Mouse (Mus musculus): ENCODE measurements around the gene Kat2a.

Kat2a gene

DNA sequence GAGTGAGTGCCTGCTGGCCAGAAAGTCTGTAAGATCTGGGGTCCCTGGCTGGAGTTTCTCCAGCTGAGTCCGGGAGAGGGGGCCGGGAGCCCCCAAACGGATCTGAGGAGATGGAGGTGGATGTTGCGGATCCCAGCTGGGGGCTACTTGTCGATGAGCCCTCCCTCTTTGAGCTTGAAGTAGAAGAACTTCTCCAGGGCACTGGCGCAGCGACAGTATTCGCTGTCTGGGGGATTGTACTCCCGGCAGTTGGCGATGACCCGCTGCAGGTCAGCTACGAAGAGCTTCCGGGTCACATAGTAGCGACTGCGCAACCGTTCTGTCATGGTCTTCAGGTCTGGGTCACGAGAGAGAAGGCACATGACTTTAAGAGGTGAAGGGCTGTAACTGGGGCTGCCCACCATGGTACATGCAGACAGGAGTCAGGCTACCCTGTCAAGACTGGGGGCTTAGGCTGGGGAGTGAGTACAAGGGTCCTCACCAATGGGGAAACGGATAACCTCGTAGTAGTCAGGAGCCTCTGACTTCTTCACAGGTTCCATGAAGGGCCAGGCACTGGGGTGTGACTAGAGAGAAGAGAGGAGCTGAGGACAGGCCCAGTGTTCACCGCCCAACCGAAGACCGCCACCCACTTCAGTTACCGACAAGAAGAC, 7.0 kb downstream of the Kat2a start:
- DNase-seq: no peak

DNA sequence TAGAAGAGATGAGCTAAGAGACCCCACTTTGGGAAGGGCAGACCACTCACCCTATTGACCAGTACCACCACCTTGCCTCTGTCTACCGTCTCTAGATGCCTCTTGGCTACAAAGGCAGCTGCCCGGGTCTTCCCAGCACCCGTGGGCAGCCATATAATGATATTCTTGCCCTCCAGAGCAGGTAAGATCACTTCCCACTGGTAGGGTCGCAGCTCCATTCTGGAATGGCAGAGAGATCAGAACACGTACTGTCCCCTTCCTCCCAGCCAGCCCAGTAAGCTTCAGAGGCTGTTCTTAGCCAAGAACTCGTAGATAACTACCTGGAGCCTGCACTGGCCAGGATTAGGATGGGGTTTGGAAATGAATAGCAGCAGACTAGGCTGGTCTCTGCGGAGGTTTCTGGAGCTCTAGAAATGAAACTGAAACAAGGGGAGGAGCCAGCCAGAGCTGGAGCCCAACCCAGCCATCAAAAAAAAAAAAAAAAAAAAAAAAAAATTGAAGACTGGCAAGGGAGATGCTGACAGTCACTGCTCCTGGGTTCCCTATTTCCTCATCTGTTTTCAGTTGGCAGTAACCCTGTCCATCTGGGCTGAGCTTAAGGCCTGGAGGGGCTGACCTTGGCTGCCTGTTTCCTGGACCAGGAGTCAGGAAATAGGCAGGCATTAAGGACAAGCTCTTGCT, 8.3 kb downstream of the Kat2a start, which contains the start of gene Dhx58:
Gene Dhx58, minus strand, starts transcription at position 421 of the 681 bp plus-strand sequence.
- DNase-seq: no peak

- DNase-seq: no peak
These were observed 8.9 kb downstream of the Kat2a start for GRCm38 (mm10) chr11:100703366-100703765.

DNA sequence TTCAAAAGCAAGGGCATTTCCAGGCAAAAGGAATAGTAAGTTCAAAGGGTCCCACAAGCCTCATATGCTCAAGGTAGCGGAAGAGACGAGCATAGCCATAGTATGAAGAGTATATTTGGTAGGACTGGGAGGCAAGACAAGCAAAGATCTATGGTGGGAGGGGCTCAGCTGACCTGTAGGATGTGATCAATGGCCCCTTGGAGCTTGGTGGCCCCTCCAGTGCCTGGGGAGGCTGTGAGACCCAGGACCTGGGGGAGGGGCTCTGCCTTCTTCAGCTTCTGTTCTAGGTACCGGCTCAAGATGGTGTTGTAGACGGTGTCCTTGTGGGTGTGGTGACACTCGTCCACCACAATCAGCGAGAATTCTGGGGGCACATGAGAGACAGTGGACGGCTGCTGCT, 9.4 kb downstream of the Kat2a start:
- no peak for DNase-seq

GRCm38 (mm10) chr11:100702081-100702851, 10.0 kb downstream of the Kat2a start:
- DNase-seq: peak; percentile 79

DNA sequence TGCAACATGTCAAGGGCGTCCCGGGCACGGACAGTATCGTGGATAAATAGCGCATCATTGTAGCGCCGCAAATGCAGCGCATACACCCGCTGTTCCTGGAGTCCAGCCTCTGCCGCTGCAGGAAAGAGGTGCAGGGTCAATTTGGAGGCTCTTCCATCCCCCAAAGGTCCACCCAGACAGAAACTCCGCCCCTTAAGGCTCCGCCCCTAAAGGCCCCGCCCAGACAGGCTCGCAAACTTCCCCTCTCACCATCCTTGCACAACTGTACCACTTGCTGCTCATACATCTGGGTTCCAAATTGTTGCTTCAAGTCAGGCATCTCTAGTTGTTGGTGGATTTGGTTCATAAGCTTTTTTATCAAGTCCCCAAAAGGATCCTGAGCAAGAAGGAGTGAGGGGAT, 11.0 kb downstream of the Kat2a start:
- DNase-seq: peak; percentile 71

- no peak for DNase-seq
These were observed 11.6 kb downstream of the Kat2a start for GRCm38 (mm10) chr11:100700710-100701109.

- no peak for DNase-seq
These were observed 14.3 kb downstream of the Kat2a start for GRCm38 (mm10) chr11:100697921-100698320.

GRCm38 (mm10) chr11:100694926-100695325, 17.3 kb downstream of the Kat2a start:
- DNase-seq: peak; percentile 86

DNA sequence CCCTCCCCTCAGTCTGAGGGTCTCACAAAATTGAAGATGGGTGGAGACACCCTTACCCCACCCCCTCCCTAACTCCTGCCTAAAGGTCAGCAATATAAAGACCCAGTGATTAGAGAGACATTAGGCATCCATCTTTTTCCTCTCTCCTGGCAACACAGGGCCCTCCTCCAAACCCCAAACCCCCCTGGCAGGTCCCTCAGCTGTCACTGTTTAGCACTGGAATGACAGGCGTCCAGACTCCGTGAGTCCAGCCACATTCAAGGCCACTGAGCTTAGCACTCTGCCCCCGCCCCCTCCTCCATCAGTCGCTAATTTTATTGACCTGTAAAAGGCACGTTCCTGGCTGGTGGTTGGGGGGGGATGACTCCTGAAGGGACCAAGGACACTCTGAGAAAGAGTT, 19.1 kb downstream of the Kat2a start:
- no peak for DNase-seq

- DNase-seq: peak; percentile 46
These were observed 20.1 kb downstream of the Kat2a start, which contains the start of gene Zfp385c for GRCm38 (mm10) chr11:100692164-100692616. TSS of gene Zfp385c (minus strand) at chr11:100692455.

GRCm38 (mm10) chr11:100690389-100690788, 21.9 kb downstream of the Kat2a start:
- no peak for DNase-seq

GRCm38 (mm10) chr11:100688443-100688842, 23.8 kb downstream of the Kat2a start:
- DNase-seq: no peak

DNA sequence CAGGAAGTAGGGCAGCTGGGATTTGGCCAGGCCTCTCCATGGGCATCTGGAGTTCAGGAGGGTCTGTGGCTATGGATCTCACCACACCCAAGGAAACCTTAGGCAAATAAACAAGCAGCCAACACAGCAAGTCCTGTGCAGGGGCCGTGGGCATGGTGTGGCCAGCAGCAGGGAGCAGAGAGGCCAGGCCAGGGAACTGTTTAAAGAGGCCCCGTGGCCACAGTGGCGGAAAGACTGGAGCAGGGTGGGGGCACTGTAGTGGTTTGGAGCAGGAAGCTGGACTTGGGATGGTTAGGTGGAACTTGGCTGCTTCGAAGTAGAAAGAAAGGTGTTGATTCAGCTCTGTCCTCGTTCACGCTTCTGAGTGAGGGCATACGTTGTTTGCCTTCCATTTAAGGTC, 25.0 kb downstream of the Kat2a start:
- DNase-seq: no peak

- DNase-seq: no peak
These were observed 26.9 kb downstream of the Kat2a start for GRCm38 (mm10) chr11:100685371-100685770.

- no peak for DNase-seq
These were observed 28.2 kb downstream of the Kat2a start for GRCm38 (mm10) chr11:100684084-100684483.

DNA sequence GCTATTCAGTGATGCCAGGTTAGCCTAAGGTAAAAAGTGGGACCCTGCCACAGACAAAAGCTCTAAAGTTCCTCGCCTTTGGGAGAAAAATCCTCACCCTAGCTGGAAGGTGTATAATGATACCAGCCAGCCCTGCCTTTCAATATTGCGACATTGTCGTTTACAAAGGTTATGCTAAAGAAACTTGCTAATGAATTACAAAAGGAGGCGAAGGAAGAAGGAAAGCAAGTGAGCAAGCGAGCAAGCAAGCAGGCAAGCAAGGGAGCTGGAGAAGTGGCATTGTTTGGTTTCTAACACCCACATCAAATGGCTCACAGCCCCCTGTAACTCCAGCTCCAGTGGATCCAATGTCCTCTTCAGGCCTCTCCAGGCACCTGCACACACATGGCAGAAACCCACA, 29.7 kb downstream of the Kat2a start:
- no peak for DNase-seq

DNA sequence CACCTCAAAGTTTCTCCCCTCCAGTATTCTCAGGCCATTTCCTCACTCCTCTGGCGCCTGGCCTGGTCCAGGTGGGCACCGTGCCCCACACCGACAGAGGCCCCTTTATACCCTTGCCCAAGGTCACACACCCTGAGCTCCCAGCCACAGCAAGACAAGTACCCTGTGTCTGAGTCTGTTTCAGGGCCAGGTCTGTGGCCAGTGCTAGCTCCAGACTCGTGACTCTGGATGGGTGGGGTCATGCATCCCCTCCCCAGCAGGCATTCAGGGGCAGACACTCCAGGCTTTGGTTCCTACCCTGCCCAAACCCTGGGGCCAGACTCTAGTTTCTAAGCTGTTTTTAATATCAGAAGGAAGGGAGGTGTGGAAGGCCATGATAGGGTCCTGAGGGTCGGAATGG, 30.4 kb downstream of the Kat2a start:
- DNase-seq: no peak

GRCm38 (mm10) chr11:100677810-100678209, 34.5 kb downstream of the Kat2a start:
- no peak for DNase-seq

- peak; percentile 59 for DNase-seq
These were observed 39.1 kb downstream of the Kat2a start for GRCm38 (mm10) chr11:100673169-100673568.

DNA sequence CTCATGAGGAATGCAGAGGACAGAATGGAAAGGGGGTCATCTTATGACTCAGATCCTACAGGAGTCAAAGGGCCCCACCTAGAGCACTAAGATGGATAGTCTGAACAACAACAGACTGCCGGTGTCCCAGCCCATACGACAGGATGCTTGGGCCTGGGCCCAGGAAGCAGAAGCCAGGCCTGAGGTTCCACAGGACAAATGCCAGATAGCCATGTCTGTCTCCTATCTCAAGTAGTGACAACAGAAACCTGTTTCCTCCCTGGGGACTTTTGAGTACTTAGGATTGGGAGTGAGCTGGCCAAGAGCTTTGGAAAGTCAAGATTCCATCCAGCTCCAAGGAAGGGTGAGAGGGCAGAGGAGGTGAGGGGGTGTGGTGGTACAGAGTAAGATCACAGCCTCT, 40.3 kb downstream of the Kat2a start:
- DNase-seq: no peak

DNA sequence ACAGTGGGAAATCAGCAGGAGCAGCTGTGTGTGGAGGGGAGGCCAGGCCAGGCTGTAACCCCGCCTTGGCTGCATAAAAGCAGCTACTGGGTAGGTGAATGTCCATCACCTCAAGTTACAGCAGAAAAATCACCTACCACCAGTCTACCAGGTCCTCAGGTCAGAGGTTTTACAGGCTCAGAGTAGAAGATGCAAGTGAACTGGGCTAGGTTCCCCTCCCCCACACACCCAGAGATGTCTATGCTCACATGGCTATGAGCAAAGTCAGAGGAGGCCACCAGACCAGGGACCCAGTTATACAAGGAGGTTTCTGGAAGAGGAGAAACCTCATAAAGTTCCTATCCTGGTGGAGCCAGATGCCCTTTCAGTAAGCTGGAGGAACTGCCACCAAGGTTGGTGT, 41.2 kb downstream of the Kat2a start:
- DNase-seq: no peak

DNA sequence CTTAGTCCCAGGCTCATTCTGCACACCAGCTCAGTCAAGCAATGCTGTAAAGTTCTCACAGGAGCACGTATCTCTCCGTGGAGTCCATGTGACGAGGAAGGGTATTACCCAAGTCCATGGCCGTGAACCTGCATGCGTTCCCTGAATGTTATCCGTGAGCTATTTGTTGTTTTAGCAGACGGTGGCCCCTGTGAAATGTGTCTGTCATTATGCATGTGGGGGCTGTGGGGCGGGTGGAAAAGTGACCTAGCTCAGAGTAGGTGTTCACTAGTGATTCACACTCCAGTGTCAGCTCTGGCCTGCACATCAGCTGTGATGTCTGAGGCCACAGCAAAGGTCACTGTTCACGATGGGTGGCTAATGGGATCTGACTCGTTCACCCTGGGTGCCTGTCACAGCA, 52.5 kb downstream of the Kat2a start:
- DNase-seq: no peak

DNA sequence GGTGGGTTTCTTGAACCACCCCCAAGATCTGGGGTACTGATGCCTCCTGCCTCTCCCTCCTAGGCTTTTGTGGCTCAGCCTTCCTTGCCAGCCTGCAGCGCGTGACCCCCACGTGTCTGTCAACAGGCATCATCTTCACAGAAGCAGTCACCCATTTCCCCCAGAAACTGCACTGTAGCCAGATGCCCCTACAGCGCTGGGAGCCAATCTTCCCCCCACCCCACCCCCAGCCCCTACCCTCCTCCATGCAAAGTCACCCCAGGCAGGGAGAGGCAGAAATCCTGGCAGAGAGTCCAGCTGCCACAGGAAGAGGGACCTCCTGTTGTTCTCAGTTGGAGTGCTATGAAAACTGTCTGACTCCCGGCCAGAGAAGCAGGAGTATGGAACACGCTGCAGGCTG, 55.8 kb downstream of the Kat2a start:
- DNase-seq: peak; percentile 24

All from kidney, postnatal 10 days (tissue).